Mouse (Mus musculus): ENCODE data around the gene Lactb. TPM values are rescaled to one million over a fixed set of nuclear protein-coding genes. Genes with fewer than 3 reads are reported as not detected.
A peak's percentile ranks its signal among the peaks of the same experiment; 100 is the strongest.

Gene Lactb
- polyA plus RNA-seq, 1 experiment from 2014 or later: 7.4 TPM

GRCm38 (mm10) chr9:67001050-67001449 is 25.8 kb upstream of the Lactb start:
- Histone ChIP-seq H3K4me3 (replicated peaks) (no peak overlapping the region), H3K36me3 (no peaks in the 10 kb centered on the region), H3K27ac (no peak overlapping the region), H3K9me3 (no peaks in the 10 kb centered on the region), H3K9ac (replicated peaks) (no peak overlapping the region), H3K4me1 (replicated peaks) (peaks cover 2% of the 10 kb centered on the region; the same call in 1 of the 2 replicates), H3K4me2 (no peak overlapping the region), H3K27me3 (no peaks in the 10 kb centered on the region)
- ATAC-seq (ENCODE audit: insufficient number of reproducible peaks, insufficient read depth, low FRiP score, low TSS enrichment, low read depth): no peak
- 4% methylated on average over 6 of the region's 6 CpGs for WGBS

DNA sequence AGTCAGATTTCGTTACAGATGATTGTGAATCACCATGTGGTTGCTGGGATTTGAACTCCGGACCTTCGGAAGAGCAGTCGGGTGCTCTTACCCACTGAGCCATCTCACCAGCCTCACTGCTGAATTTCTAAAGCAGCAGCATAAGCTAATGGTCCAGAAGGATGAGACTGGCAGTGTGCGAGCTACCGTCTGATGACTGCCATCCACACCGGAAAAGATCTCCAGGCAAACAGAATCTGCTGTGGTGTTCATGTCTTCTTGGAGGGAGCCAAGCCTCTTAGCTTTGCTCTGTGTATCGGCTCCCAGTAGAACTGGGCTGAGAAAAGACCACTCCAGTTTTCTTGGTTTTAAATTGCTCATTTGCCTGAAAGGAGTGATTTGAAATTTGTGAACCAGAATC is 24.4 kb upstream of the Lactb start:
- Histone ChIP-seq H3K36me3 (no peaks in the 10 kb centered on the region), H3K4me1 (replicated peaks) (peaks cover 2% of the 10 kb centered on the region; the same call in 1 of the 2 replicates), H3K9ac (replicated peaks) (no peak overlapping the region), H3K4me3 (replicated peaks) (no peak overlapping the region), H3K4me2 (no peak overlapping the region), H3K27ac (no peak overlapping the region), H3K27me3 (no peaks in the 10 kb centered on the region), H3K9me3 (no peaks in the 10 kb centered on the region)
- no peak for ATAC-seq (ENCODE audit: insufficient number of reproducible peaks, insufficient read depth, low FRiP score, low TSS enrichment, low read depth)
- WGBS: 89% methylated on average over 8 of the region's 8 CpGs

DNA sequence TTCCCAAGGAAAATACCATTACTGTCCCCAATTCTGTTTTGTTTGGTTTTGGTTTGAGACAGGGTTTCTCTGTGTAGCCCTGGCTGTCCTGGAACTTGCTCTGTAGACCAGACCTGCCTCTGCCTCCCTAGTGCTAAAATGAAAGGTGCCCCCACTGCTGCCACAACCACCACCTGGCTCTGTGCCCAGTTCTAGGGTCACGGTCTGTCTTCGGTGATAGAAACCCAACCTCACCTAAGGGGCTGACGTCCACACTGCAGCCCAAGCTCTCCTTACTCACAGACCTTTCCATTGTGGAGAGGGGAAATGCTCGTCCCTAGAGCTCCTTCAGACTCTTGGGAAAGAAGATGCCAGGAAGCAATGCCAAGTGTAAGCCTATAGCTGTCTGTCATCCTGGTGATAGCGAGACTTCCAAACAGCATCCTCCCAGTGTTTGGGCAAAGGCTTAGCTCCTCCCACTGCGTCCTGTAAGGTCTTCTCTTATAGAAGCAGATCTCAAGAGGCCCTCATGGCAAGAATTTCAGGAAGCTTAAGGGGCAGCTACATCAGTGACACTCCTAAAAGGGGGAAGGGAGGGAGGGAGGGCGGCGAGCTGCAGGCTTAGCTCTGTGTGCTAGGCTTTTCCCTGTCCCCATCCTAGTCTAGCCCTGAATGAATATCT is 16.6 kb upstream of the Lactb start:
- H3K4me3 ChIP-seq (replicated peaks): no peak overlapping the region
- no peak overlapping the region for H3K27ac ChIP-seq
- H3K9ac ChIP-seq (replicated peaks): no peak overlapping the region
- no peak overlapping the region for H3K4me2 ChIP-seq
- WGBS: 79% methylated on average over 8 of the region's 8 CpGs
- H3K9me3 ChIP-seq: 0 out of 2 replicates have a peak, but pooled peaks cover 6% of the 10 kb centered on the region
- no peak for ATAC-seq (ENCODE audit: insufficient number of reproducible peaks, insufficient read depth, low FRiP score, low TSS enrichment, low read depth)
- no peaks in the 10 kb centered on the region for H3K27me3 ChIP-seq
- H3K4me1 ChIP-seq (replicated peaks): peaks cover 22% of the 10 kb centered on the region
- H3K36me3 ChIP-seq: no peaks in the 10 kb centered on the region

DNA sequence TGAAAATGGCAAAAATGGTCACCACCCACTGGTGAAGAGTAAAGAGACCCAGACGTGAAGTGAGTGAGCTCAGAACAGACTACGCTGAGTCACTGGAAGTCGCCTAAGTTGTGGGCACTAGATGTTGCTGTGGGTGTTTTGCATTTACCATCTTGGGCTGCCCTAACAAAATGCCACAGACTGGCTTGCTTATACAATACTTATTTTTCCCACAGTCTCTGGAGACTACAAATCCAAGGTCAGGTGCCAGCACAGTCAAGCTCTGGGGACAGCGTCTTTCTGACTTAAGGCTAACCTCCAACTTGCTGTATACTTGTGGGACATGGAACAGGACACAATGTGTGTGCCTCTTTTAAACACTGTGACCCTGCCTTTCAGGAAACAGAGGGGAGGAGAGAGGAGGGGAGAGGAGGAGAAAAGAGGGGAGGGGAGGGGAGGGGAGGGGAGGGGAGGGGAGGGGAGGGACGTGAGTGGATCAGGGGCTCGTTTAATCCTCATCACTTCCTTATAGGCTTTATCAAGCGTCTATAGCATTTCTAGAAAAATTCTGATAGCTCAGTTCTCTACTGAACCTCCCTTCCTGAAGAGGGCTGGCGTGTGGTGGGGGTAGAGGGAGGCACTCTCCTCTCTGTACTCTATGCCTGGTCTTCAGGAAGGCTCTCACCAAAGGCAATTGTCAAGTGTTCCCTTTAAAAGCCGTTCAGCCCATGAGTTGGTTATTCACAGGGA is 15.9 kb upstream of the Lactb start:
- ATAC-seq (ENCODE audit: insufficient number of reproducible peaks, insufficient read depth, low FRiP score, low TSS enrichment, low read depth): no peak
- H3K27me3 ChIP-seq: no peaks in the 10 kb centered on the region
- WGBS: 66% methylated on average over 9 of the region's 9 CpGs
- 0 out of 2 replicates have a peak, but pooled peaks cover 6% of the 10 kb centered on the region for H3K9me3 ChIP-seq
- H3K4me3 ChIP-seq (replicated peaks): no peak overlapping the region
- no peak overlapping the region for H3K27ac ChIP-seq
- no peak overlapping the region for H3K9ac ChIP-seq (replicated peaks)
- H3K4me1 ChIP-seq (replicated peaks): peaks cover 24% of the 10 kb centered on the region
- H3K36me3 ChIP-seq: no peaks in the 10 kb centered on the region
- no peak overlapping the region for H3K4me2 ChIP-seq

- 87% methylated on average over 5 of the region's 5 CpGs for WGBS
These were observed 14.8 kb upstream of the Lactb start for GRCm38 (mm10) chr9:66990046-66990445.

DNA sequence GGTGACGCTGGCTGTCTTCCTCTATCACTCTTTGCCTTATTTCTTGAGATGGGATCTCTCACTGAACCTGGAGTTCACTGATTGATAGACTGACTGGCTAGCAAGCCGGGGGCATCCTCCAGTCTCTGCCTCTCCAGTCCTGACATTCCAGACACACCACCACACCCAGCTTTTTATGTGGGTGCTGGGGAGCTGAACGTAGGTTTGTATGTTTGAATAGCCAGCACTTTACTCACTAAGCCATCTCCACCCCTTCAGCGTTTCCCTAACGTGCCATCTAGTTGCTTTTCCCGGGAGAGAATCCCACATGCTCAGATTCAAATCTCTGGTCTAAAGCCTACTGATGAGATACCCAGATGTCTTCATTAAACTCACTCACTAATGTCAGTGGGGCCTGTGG is 14.3 kb upstream of the Lactb start:
- H3K27me3 ChIP-seq: no peaks in the 10 kb centered on the region
- H3K36me3 ChIP-seq: no peaks in the 10 kb centered on the region
- no peak overlapping the region for H3K9ac ChIP-seq (replicated peaks)
- 78% methylated on average over 6 of the region's 6 CpGs for WGBS
- H3K9me3 ChIP-seq: 0 out of 2 replicates have a peak, but pooled peaks cover 6% of the 10 kb centered on the region
- no peak for ATAC-seq (ENCODE audit: insufficient number of reproducible peaks, insufficient read depth, low FRiP score, low TSS enrichment, low read depth)
- no peak overlapping the region for H3K4me2 ChIP-seq
- H3K27ac ChIP-seq: no peak overlapping the region
- peaks cover 24% of the 10 kb centered on the region for H3K4me1 ChIP-seq (replicated peaks)
- no peak overlapping the region for H3K4me3 ChIP-seq (replicated peaks)

More at GRCm38 (mm10) chr9:66990046-66990445, 14.8 kb upstream of the Lactb start:
- Histone ChIP-seq H3K4me2 (no peak overlapping the region), H3K27ac (no peak overlapping the region), H3K9me3 (0 out of 2 replicates have a peak, but pooled peaks cover 6% of the 10 kb centered on the region), H3K9ac (replicated peaks) (no peak overlapping the region), H3K4me1 (replicated peaks) (peaks cover 24% of the 10 kb centered on the region), H3K4me3 (replicated peaks) (no peak overlapping the region), H3K27me3 (no peaks in the 10 kb centered on the region), H3K36me3 (no peaks in the 10 kb centered on the region)
- ATAC-seq (ENCODE audit: insufficient number of reproducible peaks, insufficient read depth, low FRiP score, low TSS enrichment, low read depth): no peak

DNA sequence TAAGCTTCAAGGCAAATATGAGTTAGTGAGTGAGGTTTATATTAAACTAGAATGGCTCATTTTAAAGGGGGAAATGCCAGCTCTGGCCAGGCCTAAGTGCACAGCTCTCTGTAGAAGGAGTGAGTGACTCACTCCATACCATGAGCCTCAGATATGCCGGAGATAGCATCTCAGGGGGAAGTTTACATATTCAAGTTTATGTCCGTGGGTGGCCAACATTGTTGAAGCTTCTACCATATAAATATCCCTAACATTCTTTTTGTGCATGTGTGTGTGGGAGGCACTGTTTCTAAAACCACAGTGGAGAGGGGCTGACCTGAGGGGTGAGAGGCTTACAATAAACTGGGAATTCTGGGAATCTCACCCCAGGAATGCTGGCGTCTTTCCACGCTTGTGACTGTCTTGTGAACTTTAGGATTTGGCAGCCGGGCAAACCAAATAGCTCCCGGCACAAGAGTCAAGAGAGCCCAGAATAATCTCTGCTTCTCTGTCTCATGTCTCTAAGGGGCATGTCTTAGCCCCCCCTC is 13.7 kb upstream of the Lactb start:
- H3K9ac ChIP-seq (replicated peaks): no peak overlapping the region
- peaks cover 24% of the 10 kb centered on the region for H3K4me1 ChIP-seq (replicated peaks)
- no peak for ATAC-seq (ENCODE audit: insufficient number of reproducible peaks, insufficient read depth, low FRiP score, low TSS enrichment, low read depth)
- no peaks in the 10 kb centered on the region for H3K27me3 ChIP-seq
- 72% methylated on average over 6 of the region's 6 CpGs for WGBS
- H3K27ac ChIP-seq: peak overlapping the region; percentile 47; the same call in 1 of the 2 replicates
- no peaks in the 10 kb centered on the region for H3K36me3 ChIP-seq
- H3K4me3 ChIP-seq (replicated peaks): no peak overlapping the region
- 0 out of 2 replicates have a peak, but pooled peaks cover 6% of the 10 kb centered on the region for H3K9me3 ChIP-seq
- no peak overlapping the region for H3K4me2 ChIP-seq

DNA sequence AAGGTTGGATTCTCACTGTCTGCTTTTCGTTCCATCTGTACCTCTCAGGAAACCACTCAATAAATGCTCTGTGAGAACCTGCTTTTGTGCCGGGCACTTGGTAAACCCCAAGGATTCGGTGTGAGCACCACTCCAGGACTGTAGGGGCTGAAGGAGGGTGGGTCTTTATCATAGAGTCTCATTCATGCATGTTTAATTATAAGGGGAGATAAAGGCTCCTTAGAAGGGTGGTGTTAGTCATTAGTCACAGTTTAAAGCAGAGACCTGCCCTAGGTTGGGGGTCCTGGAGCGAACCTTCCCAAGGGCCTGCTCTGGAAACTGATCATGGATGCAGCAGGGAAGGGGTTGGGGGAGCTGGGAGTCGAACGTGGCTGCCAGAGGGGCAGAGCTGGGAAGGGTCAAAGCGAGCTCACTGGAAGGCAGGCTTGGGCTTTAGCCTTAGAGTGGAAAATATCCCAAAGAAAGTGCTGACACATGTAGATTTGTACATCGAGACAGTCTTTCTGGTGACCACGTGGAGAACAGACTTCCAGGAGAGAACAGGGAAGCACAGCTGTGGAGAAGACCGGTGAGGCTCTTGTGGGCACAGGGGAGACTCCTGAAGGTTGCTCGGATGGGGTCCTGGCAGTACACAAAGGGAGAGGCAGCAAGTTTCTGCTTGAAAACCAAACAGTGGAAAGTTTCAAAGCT is 13.1 kb upstream of the Lactb start:
- H3K27me3 ChIP-seq: no peaks in the 10 kb centered on the region
- peak overlapping the region; percentile 47; the same call in 1 of the 2 replicates for H3K27ac ChIP-seq
- WGBS: 59% methylated on average over 11 of the region's 11 CpGs
- no peak overlapping the region for H3K4me3 ChIP-seq (replicated peaks)
- H3K36me3 ChIP-seq: no peaks in the 10 kb centered on the region
- no peak for ATAC-seq (ENCODE audit: insufficient number of reproducible peaks, insufficient read depth, low FRiP score, low TSS enrichment, low read depth)
- peaks cover 24% of the 10 kb centered on the region for H3K4me1 ChIP-seq (replicated peaks)
- H3K4me2 ChIP-seq: no peak overlapping the region
- no peak overlapping the region for H3K9ac ChIP-seq (replicated peaks)
- 0 out of 2 replicates have a peak, but pooled peaks cover 5% of the 10 kb centered on the region for H3K9me3 ChIP-seq

GRCm38 (mm10) chr9:66985377-66985776 is 10.1 kb upstream of the Lactb start:
- Histone ChIP-seq H3K27ac (no peak overlapping the region), H3K4me2 (no peak overlapping the region), H3K27me3 (no peaks in the 10 kb centered on the region), H3K4me1 (replicated peaks) (peaks cover 20% of the 10 kb centered on the region), H3K36me3 (no peaks in the 10 kb centered on the region), H3K4me3 (replicated peaks) (no peak overlapping the region), H3K9ac (replicated peaks) (no peak overlapping the region), H3K9me3 (no peaks in the 10 kb centered on the region)
- WGBS: 87% methylated on average over 7 of the region's 7 CpGs
- ATAC-seq (ENCODE audit: insufficient number of reproducible peaks, insufficient read depth, low FRiP score, low TSS enrichment, low read depth): no peak

- H3K27ac ChIP-seq: no peak overlapping the region
- H3K9ac ChIP-seq (replicated peaks): no peak overlapping the region
- no peaks in the 10 kb centered on the region for H3K27me3 ChIP-seq
- ATAC-seq (ENCODE audit: insufficient number of reproducible peaks, insufficient read depth, low FRiP score, low TSS enrichment, low read depth): no peak
- no peaks in the 10 kb centered on the region for H3K36me3 ChIP-seq
- no peak overlapping the region for H3K4me3 ChIP-seq (replicated peaks)
- WGBS: 90% methylated on average over 7 of the region's 7 CpGs
- H3K9me3 ChIP-seq: no peaks in the 10 kb centered on the region
- no peak overlapping the region for H3K4me2 ChIP-seq
- peaks cover 4% of the 10 kb centered on the region; the same call in 1 of the 2 replicates for H3K4me1 ChIP-seq (replicated peaks)
These were observed 6.8 kb upstream of the Lactb start for GRCm38 (mm10) chr9:66982085-66982484.

DNA sequence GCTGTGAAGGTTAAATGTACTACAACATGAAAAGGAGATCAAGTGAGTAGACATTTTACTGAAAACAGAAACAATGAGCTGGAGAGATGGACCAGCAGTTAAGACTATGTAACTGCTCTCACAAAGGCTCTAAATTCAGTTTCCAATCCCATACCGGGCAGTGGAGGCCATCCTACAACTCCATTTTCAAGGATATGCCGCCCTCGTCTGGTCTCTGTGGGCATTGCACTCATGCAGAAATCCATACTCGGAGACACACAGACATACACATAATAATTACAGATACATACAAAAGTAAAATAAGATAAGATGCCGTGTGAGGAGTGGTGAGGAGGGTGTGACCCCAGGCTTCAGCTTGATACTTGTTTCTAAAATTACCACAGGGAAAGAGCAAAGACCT is 5.2 kb upstream of the Lactb start:
- Histone ChIP-seq H3K9me3 (no peaks in the 10 kb centered on the region), H3K4me1 (replicated peaks) (peaks cover 3% of the 10 kb centered on the region; the same call in 1 of the 2 replicates), H3K27ac (no peak overlapping the region), H3K4me2 (no peak overlapping the region), H3K9ac (replicated peaks) (no peak overlapping the region), H3K36me3 (no peaks in the 10 kb centered on the region), H3K4me3 (replicated peaks) (no peak overlapping the region), H3K27me3 (no peaks in the 10 kb centered on the region)
- 12% methylated on average over 5 of the region's 5 CpGs for WGBS
- no peak for ATAC-seq (ENCODE audit: insufficient number of reproducible peaks, insufficient read depth, low FRiP score, low TSS enrichment, low read depth)
